Mouse (Mus musculus): ENCODE measurements around the gene Atp6v1f. TPM values are rescaled to one million over a fixed set of nuclear protein-coding genes. Genes with fewer than 3 reads are reported as not detected.

Gene Atp6v1f
- polyA plus RNA-seq (2017; shearing (Covaris generic)), result 358 TPM

GRCm38 (mm10) chr6:29467583-29468354 is at the start of gene Atp6v1f:
Gene Atp6v1f (plus strand): TSS chr6:29467718.

GRCm38 (mm10) chr6:29433038-29433803 is 34.3 kb upstream of the Atp6v1f start, which contains the start of gene Flnc:
Gene Flnc (plus strand): TSS chr6:29433256.

GRCm38 (mm10) chr6:29471137-29471536 is 3.6 kb downstream of the Atp6v1f start, which contains the start of gene Atp6v1fnb:
Gene Atp6v1fnb (plus strand): TSS chr6:29471437.

GRCm38 (mm10) chr6:29507447-29508309 is 40.2 kb downstream of the Atp6v1f start, which contains the start of gene Kcp:
Gene Kcp (minus strand): TSS chr6:29507952.

Other genes starting within 250 kb of the Atp6v1f start
- 34.3 TPM for gene Hilpda, start 195.2 kb upstream of the Atp6v1f start, polyA plus RNA-seq (2017; shearing (Covaris generic))
- 0.62 TPM for gene Fam71f2, start 188.1 kb upstream of the Atp6v1f start, polyA plus RNA-seq (2017; shearing (Covaris generic))
- gene Fam71f1, start 148.6 kb upstream of the Atp6v1f start, polyA plus RNA-seq (2017; shearing (Covaris generic)), result not detected
- 127 TPM for gene Calu, start 119.6 kb upstream of the Atp6v1f start, polyA plus RNA-seq (2017; shearing (Covaris generic))
- gene Opn1sw, start 79.2 kb upstream of the Atp6v1f start, polyA plus RNA-seq (2017; shearing (Covaris generic)), result not detected
- gene Ccdc136, start 71.4 kb upstream of the Atp6v1f start, polyA plus RNA-seq (2017; shearing (Covaris generic)), result 1.9 TPM
- gene Flnc, start 34.5 kb upstream of the Atp6v1f start, polyA plus RNA-seq (2017; shearing (Covaris generic)), result not detected
- 0.44 TPM for gene Atp6v1fnb, start 3.7 kb downstream of the Atp6v1f start, polyA plus RNA-seq (2017; shearing (Covaris generic))
- not detected for gene Kcp, start 40.2 kb downstream of the Atp6v1f start, polyA plus RNA-seq (2017; shearing (Covaris generic))
- gene Irf5, start 58.9 kb downstream of the Atp6v1f start, polyA plus RNA-seq (2017; shearing (Covaris generic)), result 48.5 TPM
- gene Tnpo3, start 142.2 kb downstream of the Atp6v1f start, polyA plus RNA-seq (2017; shearing (Covaris generic)), result 126 TPM
- gene Tspan33, start 226.5 kb downstream of the Atp6v1f start, polyA plus RNA-seq (2017; shearing (Covaris generic)), result 0.09 TPM